Mouse (Mus musculus) cerebellum, adult 11-12 months (tissue): ENCODE measurements around the gene Hspb1.

Experiments
- DNase-seq: peaks from one replicate; pipeline ENCODE4 v3.0.0; 2022

The Hspb1 gene

DNA sequence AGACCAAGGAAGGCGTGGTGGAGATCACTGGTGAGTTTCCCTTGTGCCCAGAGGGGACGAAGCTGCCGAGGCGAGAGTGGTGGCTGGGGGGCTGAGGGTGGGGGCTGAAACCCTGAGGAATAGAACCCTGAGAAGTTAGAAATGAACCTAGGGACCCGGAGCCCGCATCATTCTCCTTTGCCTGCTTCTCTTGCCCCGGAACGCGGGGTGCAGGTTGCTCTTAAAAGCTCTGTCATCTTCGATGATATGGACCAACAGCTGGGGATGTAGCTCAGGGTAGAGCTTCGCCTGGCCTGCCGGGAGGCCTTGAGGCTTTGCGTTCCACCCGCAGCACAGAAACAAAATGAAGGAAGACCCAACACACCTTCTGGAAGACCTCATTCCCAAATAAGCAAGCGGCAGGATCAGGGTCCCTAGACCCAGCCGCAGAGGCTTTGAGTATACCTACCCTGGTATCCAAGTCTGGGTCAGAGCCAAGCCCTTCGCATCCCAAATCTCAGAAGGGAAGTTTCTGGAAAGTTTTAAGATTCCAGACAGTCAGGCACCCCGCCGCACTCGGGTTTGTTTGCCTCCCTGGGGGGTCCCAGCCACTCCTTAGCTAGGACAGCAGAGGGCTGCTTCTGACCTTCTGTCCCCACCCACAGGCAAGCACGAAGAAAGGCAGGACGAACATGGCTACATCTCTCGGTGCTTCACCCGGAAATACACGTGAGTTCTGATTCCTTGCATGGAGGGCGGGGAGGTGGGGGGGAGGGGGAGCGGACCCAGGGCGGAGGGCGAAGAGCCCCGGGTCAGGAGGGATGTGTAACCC lies 891 bp downstream of the Hspb1 start:
- DNase-seq = no peak

DNA sequence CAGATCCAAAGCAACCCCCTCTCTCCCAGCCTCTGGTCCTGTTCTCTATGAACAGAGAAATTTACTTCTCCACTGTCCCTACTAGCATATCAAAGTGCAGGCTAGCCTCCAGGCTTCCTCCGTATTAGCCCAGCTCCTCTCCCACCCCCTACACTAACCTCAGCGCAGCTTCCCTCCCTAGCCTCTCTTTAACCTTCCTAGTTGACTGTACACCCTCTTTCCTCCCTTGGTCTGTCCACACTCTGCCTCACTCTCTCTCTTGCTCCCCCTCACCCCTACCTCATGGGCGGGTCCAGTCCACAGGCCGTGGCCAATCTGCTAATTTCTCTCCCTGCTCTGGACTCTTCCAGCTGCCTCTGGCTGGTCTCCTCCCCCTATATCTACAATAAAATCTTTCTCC lies 2.6 kb downstream of the Hspb1 start:
- DNase-seq = no peak

DNA sequence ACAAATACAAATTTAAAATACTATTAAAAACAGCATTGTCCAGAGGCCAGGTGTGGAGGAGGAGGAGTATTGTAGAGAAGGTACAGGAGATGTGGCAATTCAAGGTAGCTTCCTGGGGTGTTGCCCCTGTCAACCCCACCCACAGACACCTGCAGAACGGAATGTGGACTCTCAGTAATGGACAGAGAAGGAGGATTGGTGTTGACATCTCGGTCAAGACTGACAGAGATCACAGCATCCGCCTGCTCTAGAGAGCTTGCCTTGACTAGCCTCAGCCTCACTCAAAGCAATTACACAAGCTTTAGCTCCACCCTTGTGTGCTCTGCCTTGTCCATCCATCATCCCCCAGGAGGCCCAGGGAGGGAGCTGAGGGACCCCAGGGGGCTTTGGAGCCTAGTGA lies 3.2 kb downstream of the Hspb1 start:
- DNase-seq = no peak

DNA sequence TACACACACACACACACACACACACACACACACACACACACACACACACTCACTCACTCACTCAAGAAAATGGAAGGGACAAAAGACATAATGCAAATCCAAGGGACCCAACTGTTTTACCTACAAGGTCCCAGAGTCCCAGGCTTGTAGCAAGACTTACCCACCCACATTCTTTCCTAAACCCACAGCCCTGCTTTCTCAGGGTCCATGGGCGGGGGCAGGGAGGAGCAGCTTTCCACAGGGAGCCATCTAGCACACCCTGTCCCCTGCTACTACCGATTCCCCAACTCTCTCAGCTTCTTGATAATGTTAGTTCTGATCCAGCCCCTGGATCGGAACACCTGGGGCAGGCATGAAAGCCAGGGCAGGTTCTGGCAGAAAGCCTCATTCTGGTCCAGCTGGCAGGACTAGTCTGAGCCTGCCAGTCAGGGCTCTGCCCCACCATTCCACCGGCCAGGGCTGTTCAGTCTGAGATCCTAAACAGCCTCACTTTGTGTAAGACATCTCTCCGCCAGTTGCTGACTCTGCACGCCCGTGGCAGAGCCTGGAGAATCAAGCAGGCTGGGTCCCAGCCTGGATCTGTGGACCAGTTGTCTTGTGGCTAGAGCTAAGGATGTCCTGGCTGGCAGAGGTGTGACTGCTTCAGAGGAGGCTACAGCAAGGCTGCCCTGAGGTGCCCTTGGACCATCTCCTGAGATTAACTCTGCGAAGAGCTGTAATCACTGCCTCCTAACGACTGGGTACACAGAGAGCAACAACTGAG lies 5.1 kb downstream of the Hspb1 start:
- no peak for DNase-seq

DNA sequence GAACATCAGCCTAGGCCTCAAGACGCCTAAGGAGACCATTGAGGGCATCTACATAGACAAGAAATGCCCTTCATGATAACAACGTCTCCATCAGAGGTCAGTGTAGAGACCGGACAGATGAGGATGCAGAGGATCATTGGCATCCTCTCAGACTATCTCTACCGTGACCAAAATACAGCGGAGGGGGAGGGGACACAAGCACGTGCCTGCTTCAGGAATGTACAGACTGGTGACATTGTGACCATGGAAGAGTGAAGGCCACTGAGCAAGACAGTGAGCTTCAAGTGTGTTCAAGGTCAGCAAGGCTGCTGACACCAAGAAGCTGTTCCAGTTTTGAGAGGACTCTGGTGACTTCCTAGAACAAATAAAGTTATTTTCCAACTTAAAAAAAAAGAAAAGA lies 7.2 kb downstream of the Hspb1 start:
- no peak for DNase-seq

DNA sequence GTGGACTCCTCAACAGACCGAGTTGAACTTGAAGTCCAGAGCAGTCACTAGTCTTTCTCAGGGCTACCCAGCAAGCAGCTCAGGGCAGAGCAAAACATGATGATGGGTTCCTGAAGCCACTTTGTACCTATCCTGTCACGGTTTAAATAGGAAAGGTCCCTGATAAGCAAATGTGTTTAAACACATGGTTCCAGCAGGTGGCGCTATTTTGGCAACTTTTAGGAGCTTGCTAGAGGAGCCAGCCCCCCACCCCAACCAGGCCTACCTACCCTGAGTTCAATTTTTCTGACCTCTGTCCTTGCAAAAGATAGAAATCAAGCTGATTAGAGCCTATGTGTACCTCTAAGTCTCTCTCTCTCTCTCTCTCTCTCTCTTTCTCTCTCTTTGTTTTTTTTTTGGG lies 10.3 kb downstream of the Hspb1 start:
- no peak for DNase-seq

DNA sequence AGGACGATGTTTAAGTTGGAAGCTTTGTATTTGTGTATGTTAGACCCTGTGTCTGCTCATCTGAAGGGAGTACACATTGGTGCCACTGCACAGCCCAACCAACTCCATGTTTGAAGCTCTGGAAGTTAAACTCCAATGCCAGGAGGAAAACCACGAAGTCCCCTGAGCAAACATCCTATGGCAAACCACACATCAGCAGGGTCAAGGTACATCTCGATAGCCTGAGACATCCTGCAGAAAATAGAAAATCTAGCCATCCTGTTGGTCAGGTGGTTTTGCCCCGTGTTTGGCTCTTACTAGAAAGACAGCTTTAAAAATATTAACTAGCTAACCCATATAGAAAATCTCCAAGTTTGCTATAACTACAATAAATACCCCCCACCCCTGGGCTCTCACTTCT lies 11.3 kb downstream of the Hspb1 start:
- DNase-seq = no peak

DNA sequence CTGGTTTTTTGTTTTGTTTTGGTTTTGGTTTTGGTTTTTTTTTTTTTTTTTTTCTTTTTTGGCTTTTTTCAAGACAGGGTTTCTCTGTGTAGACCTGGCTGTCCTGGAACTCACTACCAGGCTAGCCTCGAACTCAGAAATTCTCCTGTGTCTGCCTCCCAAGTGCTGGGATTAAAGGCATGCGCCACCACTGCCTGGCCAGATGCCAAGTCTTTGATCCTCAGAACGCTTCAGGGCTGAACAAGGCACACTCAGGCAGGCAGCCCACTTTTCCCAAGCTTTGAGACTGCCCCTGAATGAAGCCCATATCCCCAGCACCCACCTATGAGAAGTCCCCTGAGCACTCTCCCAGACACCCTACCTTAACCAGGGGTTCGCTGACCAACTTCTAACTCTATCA lies 12.1 kb downstream of the Hspb1 start:
- no peak for DNase-seq

DNA sequence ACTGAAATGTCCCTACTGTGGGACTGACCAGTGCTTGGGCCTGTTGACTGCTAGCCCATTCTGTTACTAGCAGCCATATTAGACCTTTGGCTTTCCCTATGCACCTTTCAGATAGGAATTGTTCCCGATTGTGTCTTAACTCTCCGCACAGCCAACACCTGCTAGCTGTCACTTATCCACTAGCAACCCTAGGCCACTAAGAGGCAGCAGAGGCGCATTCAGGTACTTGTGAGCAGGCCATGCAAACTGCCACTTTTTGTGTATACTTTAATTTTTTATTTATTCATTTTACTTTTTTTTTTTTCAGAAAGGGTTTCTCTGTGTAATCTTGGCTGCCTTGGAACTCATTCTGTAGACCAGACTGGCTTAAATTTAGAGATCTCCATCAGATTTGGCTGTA lies 13.0 kb downstream of the Hspb1 start:
- no peak for DNase-seq

DNA sequence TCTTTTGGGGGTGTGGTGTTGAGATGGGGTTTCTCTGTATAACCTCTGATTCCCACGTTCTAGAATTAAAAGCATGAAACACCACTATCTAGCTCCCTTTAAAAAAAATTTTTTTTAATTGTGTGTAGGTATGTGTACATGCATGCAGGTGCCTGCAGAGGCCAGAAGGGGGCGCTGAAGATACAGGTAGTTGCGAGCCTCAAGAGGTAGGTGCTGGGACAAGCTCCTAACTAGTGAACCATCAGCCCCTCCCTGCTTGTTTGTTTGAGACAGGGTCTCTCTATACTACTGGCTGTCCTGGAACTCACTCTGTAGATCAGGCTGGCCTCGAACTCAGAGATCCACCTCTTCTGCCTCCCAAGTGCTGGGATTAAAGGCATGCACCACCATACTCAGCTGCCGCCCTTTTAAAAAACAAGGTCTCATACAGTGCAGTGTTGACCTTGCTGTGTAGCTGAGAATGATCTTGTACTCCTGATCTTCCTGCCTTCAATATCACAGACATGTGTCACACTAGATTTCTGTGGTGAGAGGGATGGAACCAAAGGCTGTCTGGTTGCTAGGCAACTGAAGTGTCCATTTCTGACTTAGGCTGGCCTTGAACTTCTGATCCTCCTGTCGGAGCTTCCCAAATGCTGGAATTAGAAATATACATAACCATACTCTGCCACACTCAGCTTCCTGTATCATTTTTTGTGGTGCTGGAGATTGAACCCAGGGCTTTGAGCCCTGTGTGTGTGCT lies 13.8 kb downstream of the Hspb1 start:
- no peak for DNase-seq

DNA sequence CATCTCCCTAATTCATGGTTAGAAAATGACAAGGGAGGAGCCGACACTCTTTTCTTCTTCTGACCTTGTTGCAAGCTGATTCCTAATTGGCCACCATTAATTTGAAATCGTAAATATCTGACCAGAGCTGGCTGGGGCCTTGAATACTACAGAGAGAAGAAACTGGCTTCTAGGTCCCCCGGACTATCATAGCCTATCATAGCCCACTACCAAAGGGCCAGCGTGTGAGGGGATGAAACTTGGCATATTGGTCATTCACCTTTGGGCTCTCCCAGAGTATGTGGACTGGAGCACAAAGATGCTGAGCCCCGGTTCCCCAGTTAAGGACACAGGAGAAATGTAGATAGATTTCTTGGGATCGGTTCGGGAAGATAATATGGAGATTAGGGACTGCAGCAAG lies 15.3 kb downstream of the Hspb1 start:
- DNase-seq = no peak

DNA sequence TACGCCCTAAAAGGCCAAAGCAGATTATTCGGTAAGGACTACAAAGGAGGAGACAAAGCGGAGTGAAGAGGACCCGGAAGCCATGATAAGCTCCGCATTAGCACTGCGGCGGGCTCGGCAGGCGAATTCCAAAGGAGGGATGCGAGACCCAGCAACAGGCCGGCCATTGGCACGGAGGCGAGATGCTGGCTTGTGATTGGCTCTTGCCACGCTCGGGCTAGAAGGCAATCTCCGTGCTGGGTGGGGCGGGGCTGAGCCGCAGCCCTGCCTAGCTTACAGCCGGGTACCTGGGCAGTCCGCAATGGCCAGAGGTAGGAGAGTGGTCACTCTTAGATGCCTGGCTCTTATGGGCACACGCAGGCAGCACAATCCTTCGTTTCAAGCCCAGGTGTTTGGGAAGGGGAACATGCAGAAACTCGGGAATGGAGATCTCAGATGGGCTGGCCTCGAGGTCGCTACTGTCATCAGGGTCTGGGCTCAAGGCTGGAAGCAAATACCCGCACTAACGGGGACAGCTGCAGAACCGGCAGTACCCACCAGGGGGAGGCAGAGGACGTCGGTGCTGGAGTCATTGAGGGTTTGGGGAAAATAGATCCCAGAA lies 15.9 kb downstream of the Hspb1 start:
- peak; percentile 99 for DNase-seq

DNA sequence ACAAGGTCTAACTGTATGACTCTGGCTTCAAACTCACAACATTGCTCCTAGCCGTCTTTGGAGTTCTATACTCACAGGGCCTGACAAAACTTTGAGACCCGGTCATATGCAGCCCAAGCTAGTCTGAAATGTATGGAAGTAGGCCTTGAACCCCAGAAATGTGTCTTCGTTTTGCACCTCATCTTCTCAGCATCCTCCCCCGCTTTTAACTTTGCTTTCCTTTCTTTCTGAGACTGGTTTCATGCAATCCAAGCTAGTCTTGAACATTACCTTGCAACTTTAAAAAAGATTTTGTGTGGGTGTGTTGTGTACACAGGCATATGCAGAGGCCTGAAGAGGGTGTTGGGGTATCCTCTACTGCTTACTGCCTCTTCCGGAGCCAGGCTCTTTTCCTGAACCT lies 16.5 kb downstream of the Hspb1 start:
- no peak for DNase-seq

DNA sequence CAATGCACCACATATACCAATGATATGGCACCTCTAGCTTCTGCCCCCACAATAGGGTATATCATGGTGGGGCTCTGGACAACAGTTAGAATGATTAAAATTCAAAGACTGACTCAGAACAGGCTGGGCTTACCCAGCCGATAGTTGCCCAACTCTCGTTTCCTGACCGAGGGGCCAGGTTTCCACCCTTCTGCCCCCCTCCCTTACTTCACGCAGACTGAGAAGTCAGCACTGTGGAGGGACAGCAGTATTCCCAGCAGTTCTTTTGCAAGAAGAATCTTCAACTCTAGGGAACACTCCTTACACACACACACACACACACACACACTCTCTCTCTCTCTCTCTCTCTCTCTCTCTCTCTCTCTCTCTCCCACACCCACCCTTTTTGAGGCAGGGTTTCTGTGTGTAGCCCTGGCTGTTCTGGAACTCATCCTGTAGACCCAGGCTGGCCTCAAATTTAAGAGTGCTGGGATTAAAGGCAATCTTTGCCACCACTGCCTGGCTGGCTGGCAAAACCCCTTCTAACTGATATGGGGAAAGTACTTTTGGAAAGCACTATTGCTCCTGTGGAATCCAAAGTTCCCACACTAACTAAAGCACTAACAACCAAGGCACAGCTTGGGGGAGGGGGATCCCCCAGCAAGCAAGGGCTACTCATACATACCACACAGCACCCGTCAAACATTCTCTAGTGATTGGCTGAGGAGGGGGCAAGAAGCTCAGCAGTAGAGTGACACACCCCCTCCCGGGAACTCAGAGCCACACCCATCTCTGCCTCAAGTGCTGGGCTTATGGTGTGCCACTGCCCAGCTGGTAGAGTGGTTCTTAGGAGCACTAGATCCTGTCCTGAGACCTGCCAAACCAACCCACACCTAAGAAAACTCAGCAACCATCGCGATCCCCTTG lies 17.9 kb downstream of the Hspb1 start:
- no peak for DNase-seq

DNA sequence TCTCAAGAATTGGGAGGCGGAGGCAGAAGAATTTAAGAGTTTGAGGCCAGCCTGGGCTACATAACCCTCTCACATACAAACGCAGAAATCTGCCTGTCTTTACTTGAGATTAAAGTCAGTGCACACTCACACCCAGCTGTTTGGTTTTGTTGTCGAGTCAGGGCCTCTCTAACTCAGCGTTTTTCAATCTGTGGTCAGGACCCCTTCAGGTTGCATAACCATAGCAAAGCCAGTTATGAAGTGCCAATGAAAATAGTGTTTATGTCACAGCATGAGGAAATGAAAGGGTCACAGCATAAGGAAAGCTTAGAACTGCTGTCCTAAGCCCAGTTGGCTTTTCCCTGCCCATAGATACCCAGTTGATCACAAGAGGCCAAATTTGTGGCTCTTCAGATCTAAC lies 19.1 kb downstream of the Hspb1 start:
- no peak for DNase-seq

DNA sequence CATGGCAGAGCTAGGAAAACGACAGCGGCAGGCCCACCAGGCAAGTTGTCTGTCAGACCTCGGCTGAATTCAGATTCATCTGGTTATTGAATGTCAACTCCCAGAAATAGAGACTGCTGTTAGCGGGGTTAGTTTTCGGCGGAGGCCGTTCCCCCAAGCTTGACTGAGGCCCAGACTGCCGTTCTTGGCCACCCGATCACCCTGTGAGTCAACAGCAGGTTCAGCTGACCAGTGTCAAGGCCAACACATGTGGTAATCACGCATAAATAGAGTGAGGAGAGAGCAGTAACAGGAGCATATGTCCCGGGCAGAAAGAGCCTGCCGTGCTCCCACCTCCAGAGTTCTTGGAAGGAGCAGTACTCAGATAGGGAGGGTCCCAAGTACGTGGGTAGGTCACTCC lies 19.5 kb downstream of the Hspb1 start:
- no peak for DNase-seq

DNA sequence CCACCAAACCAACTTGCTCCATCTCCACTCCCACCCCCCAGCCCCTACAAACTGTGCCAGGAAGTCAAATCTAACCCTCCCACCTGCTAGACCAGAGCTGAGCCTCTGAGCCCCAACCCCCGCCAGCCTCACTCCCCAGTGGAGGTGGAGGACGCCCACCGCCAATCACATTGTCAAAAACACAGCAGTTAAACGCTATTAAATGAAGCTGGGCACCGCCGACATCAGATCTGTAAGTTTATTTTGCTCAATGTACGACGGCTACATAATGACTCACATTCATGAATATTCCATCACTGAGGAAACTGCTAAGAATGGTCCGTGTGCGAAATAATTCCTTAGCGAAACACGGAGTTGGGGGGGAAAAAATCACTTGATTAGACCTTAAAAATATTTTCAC lies 20.5 kb downstream of the Hspb1 start:
- DNase-seq = no peak

DNA sequence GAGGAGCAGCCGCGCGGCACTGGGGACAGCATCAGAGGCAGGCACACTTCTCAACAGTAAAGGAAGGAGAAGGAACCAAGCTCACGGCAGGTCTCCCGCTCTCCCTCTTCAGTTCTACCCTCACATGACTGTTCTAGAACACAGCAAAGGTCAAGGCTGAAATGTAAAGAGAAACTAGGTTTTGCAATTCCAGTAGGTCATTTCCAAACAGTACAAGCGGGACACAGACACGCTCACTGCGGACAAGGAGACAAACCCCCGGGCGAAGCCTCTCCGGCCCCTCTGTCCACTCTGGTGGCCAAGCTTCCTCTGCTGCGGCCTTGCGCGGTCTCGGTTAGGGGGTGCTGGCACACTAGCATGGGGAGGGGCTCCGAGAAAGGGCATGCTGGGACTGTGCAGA lies 21.3 kb downstream of the Hspb1 start:
- no peak for DNase-seq

DNA sequence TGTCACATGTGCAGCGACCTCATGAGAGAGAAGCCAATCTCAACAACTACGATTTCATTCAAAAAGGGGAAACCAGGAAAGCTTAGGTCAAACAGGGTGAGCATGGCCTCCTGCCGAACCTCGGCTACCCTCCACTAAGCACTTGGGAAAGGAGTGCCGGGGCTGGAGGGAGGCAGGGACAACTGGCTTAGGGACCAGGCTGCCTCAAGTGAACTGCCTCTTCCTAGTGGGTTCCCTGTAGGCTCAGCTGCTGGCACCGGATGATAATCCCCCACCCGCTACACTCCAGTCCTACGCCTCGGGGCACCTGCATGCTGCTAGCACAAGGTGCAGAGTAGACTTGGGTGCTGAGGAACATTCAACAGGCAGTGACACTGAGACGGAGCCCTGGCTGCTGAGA lies 21.9 kb downstream of the Hspb1 start:
- DNase-seq = no peak

DNA sequence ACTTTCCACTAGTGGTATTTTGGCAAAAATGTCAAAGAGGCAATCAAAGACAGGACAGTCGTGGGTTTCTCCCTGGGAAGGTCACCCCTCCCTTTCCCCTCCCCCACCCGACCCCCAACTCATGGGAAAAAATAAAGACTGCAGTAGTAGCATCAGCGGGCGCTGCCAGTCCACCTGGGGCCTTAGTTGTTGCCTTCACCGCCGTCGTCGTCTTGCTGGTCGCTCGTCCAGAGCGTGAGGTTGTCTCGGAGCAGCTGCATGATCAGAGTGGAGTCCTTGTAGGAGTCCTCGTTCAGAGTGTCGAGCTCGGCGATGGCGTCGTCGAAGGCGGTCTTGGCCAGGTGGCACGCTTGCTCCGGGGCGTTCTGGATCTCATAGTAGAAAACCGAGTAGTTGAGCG lies 23.1 kb downstream of the Hspb1 start:
- no peak for DNase-seq

DNA sequence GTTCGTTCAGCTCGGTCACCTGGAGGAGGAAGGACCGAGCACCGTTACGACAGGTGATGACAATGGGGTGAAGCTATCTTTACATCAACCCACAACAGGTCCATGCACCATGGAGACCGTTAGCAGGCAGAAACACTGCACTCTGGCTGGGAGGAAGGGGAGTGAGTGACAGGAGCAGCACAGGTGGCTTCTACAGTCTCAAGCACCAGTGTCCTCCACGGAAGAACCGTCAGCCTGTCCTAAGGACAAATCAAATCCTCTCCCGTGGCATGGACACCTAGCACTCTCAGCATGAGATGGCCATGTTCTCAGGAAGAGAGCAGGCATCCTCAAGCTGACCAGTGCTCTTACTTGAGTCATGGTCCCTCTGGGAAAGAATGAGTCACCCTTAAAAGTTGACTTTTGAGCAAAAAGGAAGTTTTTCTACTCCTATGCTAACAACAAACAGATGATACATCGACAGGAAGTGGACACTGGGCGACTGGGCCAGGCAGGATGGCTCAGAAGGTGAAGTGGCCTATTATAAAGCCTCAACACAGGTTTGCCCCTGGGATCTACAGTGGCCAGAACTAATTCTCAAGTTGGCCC lies 24.0 kb downstream of the Hspb1 start:
- no peak for DNase-seq

DNA sequence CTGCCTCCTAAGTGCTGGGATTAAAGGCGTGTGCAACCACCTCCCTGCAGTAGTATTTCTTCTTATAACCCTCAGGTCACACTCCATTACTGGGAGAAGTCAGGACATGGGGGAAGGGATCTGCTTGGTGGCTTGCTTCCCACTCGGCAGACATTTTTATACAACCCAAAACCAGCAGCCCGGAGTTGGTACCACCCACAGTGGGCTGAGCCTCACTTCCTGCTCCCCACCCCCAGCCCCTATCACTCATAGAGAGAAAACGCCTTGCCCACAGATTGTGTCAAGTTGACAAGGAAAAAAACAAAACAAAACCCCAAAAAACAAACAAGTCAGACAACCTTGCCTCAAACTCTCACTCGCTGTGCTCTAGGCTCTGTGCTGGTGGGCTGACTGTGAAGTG lies 25.5 kb downstream of the Hspb1 start:
- DNase-seq = no peak
